Mouse (Mus musculus) midbrain, postnatal 0 days (tissue): ENCODE data around the gene Atp12a. TPM values are rescaled to one million over a fixed set of nuclear protein-coding genes. Genes with fewer than 3 reads are reported as not detected.
A peak's percentile ranks its signal among the peaks of the same experiment; 100 is the strongest.

ENCODE experiments used
- ATAC-seq: fragments of 200-750 bp; cut with Nextera tagmentation; 2 replicates; pipeline ENCODE4 v1.8.0; 2017; ENCODE audit warnings: moderate number of reproducible peaks, mild to moderate bottlenecking, moderate TSS enrichment, moderate library complexity; ENCODE audit not compliant: low FRiP score
- DNase-seq: peaks from one replicate; pipeline ENCODE4 v3.0.0-alpha.2; 2015; ENCODE audit warnings: low spot score
- H3K27ac ChIP-seq: fragments of 300-500 bp; sonication (generic); 2 replicates; pipeline ENCODE4 v1.5.1; 2014; ENCODE audit warnings: low read depth, mild to moderate bottlenecking, low read length, mixed read lengths
- H3K27me3 ChIP-seq: fragments of 300-500 bp; sonication (generic); 2 replicates; pipeline ENCODE4 v1.6.1; 2014; ENCODE audit warnings: low read length, control low read depth, mixed read lengths; ENCODE audit not compliant: insufficient read depth
- H3K36me3 ChIP-seq: fragments of 300-500 bp; sonication (generic); 2 replicates; pipeline ENCODE4 v1.6.1; 2014; ENCODE audit warnings: low read length, control low read depth, mixed read lengths; ENCODE audit not compliant: insufficient read depth
- H3K4me1 ChIP-seq: fragments of 300-500 bp; sonication (generic); 2 replicates; pipeline ENCODE4 v1.6.1; 2014; ENCODE audit warnings: mild to moderate bottlenecking, control low read depth, antibody characterized with exemption, low read length, mixed read lengths; ENCODE audit not compliant: insufficient read depth
- H3K4me2 ChIP-seq: fragments of 300-500 bp; sonication (generic); 2 replicates; pipeline ENCODE4 v1.6.1; 2014; ENCODE audit warnings: low read depth, mild to moderate bottlenecking, low read length, mixed read lengths; ENCODE audit not compliant: poor library complexity, severe bottlenecking
- H3K4me3 ChIP-seq: fragments of 300-500 bp; sonication (generic); 2 replicates; pipeline ENCODE4 v1.5.1; 2014; ENCODE audit warnings: low read depth, mild to moderate bottlenecking, low read length, moderate library complexity
- H3K9ac ChIP-seq: fragments of 300-500 bp; sonication (generic); replicated peaks from 2 replicates; pipeline ENCODE4 v1.6.1; 2014; ENCODE audit warnings: mild to moderate bottlenecking, low read length, moderate library complexity, mixed read lengths; ENCODE audit not compliant: poor library complexity, severe bottlenecking
- H3K9me3 ChIP-seq: fragments of 300-500 bp; sonication (generic); 2 replicates; pipeline ENCODE4 v1.6.1; 2016; ENCODE audit warnings: low read length, control low read depth
- CTCF ChIP-seq: IDR thresholded peaks from 2 replicates; pipeline ENCODE4 v1.5.1; 2016; ENCODE audit warnings: antibody characterized with exemption, mild to moderate bottlenecking
- WGBS: fragments of 180-500 bp; shearing (Covaris S2); extraction: QIAGEN DNeasy Blood & Tissue Kit; methylation state at CpG from one replicate; pipeline ENCODE4 v1.1.7; 2014; 5-methylcytosine and 5-hydroxymethylcytosine counted together
- polyA plus RNA-seq: library from polyadenylated mRNA; unstranded; fragments of >200 nt; fragmentation: Nextera tagmentation; extraction: Ambion mirVana; gene quantifications from 2 replicates; pipeline ENCODE4 v1.2.1, GENCODE M21; 2015
- total RNA-seq: library from RNA; depleted of rRNA; stranded (reverse); fragments of >200 nt; gene quantifications from 2 replicates; pipeline ENCODE4 v1.2.3, GENCODE M21; 2014; rRNA removed

Atp12a gene
- 0.22 and 0.47 TPM in 2 replicates for total RNA-seq
- polyA plus RNA-seq = 0.15 and 0.38 TPM in 2 replicates

GRCm38 (mm10) chr14:56364711-56365237 lies at the start of gene Atp12a:
Atp12a (plus strand) TSS chr14:56365068.
- H3K4me2 ChIP-seq = peak within 1 kb of the TSS; percentile 97
- H3K27me3 ChIP-seq = peaks cover 37% of the 10 kb centered on the region
- TF ChIP-seq CTCF = no peak
- H3K4me1 ChIP-seq = no peaks in the 10 kb centered on the region
- ATAC-seq (peak; percentile 38; the same call in 1 of the 2 replicates), DNase-seq (no peak)
- H3K9me3 ChIP-seq = no peaks in the 10 kb centered on the region
- 1% methylated on average over 48 of the region's 48 CpGs for WGBS
- H3K9ac ChIP-seq = peak within 1 kb of the TSS; percentile 62
- peak within 1 kb of the TSS; percentile 57 for H3K4me3 ChIP-seq
- H3K36me3 ChIP-seq = no peaks in the 10 kb centered on the region
- H3K27ac ChIP-seq = no peak within 1 kb of the TSS

- Histone ChIP-seq H3K9ac (no peak overlapping the region), H3K4me3 (no peak overlapping the region), H3K4me1 (no peaks in the 10 kb centered on the region), H3K27me3 (no peaks in the 10 kb centered on the region), H3K27ac (no peak overlapping the region), H3K36me3 (no peaks in the 10 kb centered on the region), H3K9me3 (no peaks in the 10 kb centered on the region), H3K4me2 (no peak overlapping the region)
- ATAC-seq = no peak
- no peak for DNase-seq
- TF ChIP-seq CTCF = no peak
- 69% methylated on average over 7 of the region's 7 CpGs for WGBS
These were observed 49.3 kb upstream of the Atp12a start for GRCm38 (mm10) chr14:56315519-56315918.

GRCm38 (mm10) chr14:56316333-56316732 lies 48.5 kb upstream of the Atp12a start:
- WGBS = 97% methylated on average over 4 of the region's 4 CpGs
- no peaks in the 10 kb centered on the region for H3K27me3 ChIP-seq
- no peaks in the 10 kb centered on the region for H3K4me1 ChIP-seq
- no peaks in the 10 kb centered on the region for H3K9me3 ChIP-seq
- H3K9ac ChIP-seq = no peak overlapping the region
- no peak overlapping the region for H3K4me3 ChIP-seq
- H3K4me2 ChIP-seq = no peak overlapping the region
- DNase-seq = no peak
- no peaks in the 10 kb centered on the region for H3K36me3 ChIP-seq
- no peak for ATAC-seq
- no peak for TF ChIP-seq CTCF
- no peak overlapping the region for H3K27ac ChIP-seq

- no peak for TF ChIP-seq CTCF
- Histone ChIP-seq H3K9me3 (no peaks in the 10 kb centered on the region), H3K36me3 (no peaks in the 10 kb centered on the region), H3K9ac (no peak overlapping the region), H3K4me2 (no peak overlapping the region), H3K4me1 (no peaks in the 10 kb centered on the region), H3K27ac (no peak overlapping the region), H3K27me3 (no peaks in the 10 kb centered on the region), H3K4me3 (no peak overlapping the region)
- 90% methylated on average over 1 of the region's 1 CpGs for WGBS
- ATAC-seq (no peak), DNase-seq (no peak)
These were observed 41.9 kb upstream of the Atp12a start for GRCm38 (mm10) chr14:56322982-56323381.

GRCm38 (mm10) chr14:56325038-56325437 lies 39.8 kb upstream of the Atp12a start:
- Histone ChIP-seq H3K36me3 (no peaks in the 10 kb centered on the region), H3K9ac (no peak overlapping the region), H3K4me3 (no peak overlapping the region), H3K9me3 (no peaks in the 10 kb centered on the region), H3K4me1 (no peaks in the 10 kb centered on the region), H3K4me2 (no peak overlapping the region), H3K27me3 (no peaks in the 10 kb centered on the region), H3K27ac (no peak overlapping the region)
- TF ChIP-seq CTCF = no peak
- no peak for ATAC-seq
- DNase-seq = no peak

GRCm38 (mm10) chr14:56333700-56334099 lies 31.2 kb upstream of the Atp12a start:
- no peak overlapping the region for H3K9ac ChIP-seq
- no peaks in the 10 kb centered on the region for H3K36me3 ChIP-seq
- DNase-seq (no peak), ATAC-seq (no peak)
- no peak overlapping the region for H3K27ac ChIP-seq
- no peaks in the 10 kb centered on the region for H3K27me3 ChIP-seq
- H3K4me1 ChIP-seq = no peaks in the 10 kb centered on the region
- H3K9me3 ChIP-seq = 0 out of 2 replicates have a peak, but pooled peaks cover 3% of the 10 kb centered on the region
- TF ChIP-seq CTCF = no peak
- no peak overlapping the region for H3K4me2 ChIP-seq
- no peak overlapping the region for H3K4me3 ChIP-seq
